Mouse (Mus musculus) kidney, adult 2 months (tissue): ENCODE data around the gene Aplnr. TPM values are rescaled to one million over a fixed set of nuclear protein-coding genes. Genes with fewer than 3 reads are reported as not detected.

Experiments used
- DNase-seq: peaks from one replicate; pipeline ENCODE4 v3.0.0; 2021
- H3K27ac ChIP-seq: fragments of 200-500 bp; 2 replicates; pipeline ENCODE4 v1.5.1; 2012; ENCODE audit warnings: low read depth, low read length, control low read depth, inconsistent platforms; ENCODE audit not compliant: insufficient read depth
- H3K27me3 ChIP-seq: fragments of 200-500 bp; replicated peaks from 2 replicates; pipeline ENCODE4 v1.6.1; 2012; ENCODE audit warnings: mild to moderate bottlenecking, moderate library complexity, low read length, inconsistent platforms; ENCODE audit not compliant: control insufficient read depth, insufficient read depth
- H3K36me3 ChIP-seq: fragments of 200-500 bp; 2 replicates; pipeline ENCODE4 v1.6.1; 2012; ENCODE audit warnings: mild to moderate bottlenecking, moderate library complexity, low read length, inconsistent platforms; ENCODE audit not compliant: control insufficient read depth, insufficient read depth
- H3K4me1 ChIP-seq: fragments of 200-500 bp; 2 replicates; pipeline ENCODE4 v1.6.1; 2011; ENCODE audit warnings: low read length; ENCODE audit not compliant: control insufficient read depth, insufficient read depth
- H3K4me3 ChIP-seq: fragments of 200-500 bp; 2 replicates; pipeline ENCODE4 v1.5.1; 2011; ENCODE audit warnings: mild to moderate bottlenecking, low read depth, low read length, control low read depth; ENCODE audit not compliant: insufficient read depth
- CTCF ChIP-seq: fragments of 200-500 bp; conservative IDR thresholded peaks from 2 replicates; pipeline ENCODE4 v1.5.1; 2011; ENCODE audit warnings: low read depth, mild to moderate bottlenecking, control low read depth, low read length, moderate library complexity, mixed read lengths; ENCODE audit not compliant: insufficient read depth, insufficient read length
- POLR2A ChIP-seq: fragments of 200-500 bp; IDR thresholded peaks from one replicate; pipeline ENCODE4 v1.6.1; 2011; ENCODE audit warnings: low read depth, low read length, control low read depth
- WGBS: fragments of 180-500 bp; shearing (Covaris S2); methylation state at CpG from one replicate; pipeline ENCODE4 v1.1.7; 2018; 5-methylcytosine and 5-hydroxymethylcytosine counted together
- polyA plus RNA-seq: library from polyadenylated mRNA; depleted of rRNA; stranded (reverse); fragments of >200 nt; gene quantifications from 2 replicates; pipeline ENCODE4 v1.2.3, GENCODE M21; 2012

The Aplnr gene
- polyA plus RNA-seq, 1 experiment: 16.6 TPM

DNA sequence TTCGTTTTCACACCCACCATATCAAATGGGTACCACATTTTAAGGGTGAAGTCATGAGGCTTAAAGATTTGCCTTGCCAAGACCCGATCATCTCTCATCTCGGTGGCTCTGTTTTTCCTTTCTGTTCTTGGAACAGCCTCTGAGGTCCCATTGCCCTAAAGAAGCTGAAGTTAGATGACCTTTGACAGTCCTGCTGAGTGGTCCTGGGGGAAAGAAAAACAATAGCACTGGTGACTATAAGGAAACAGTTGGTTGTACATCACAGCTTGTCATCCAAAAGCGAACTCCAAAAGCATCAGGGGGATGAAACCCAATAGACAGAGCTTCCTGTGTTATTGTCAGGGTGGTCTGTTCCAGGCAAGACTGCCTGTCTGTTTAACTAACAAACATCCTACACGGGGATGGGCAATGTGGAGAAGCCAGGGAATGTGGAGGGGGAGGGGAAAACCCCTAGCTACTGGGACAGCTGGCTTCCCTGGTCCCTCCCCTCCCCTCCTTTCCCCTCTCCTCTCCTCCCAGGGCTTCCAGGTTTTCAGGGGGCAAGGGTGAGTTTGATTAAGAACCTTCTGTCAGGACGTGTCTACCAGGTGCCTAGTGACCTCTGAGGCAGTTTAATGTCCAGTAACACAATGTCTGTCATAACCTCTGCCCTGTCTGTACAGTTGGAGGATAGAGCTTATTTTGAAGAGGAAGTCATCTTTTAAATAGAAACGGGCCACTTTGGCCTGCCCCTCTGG is 27.5 kb downstream of the Aplnr start:
- Histone ChIP-seq H3K27ac (peak overlapping the region; percentile 32; the same call in 1 of the 2 replicates), H3K4me3 (no peak overlapping the region), H3K36me3 (no peaks in the 10 kb centered on the region), H3K4me1 (no peaks in the 10 kb centered on the region), H3K27me3 (no peaks in the 10 kb centered on the region)
- 24% methylated on average over 7 of the region's 7 CpGs for WGBS
- TF ChIP-seq CTCF (no peak), POLR2A (no peak)
- peak; percentile 75 for DNase-seq

GRCm38 (mm10) chr2:85167624-85168023 is 31.6 kb downstream of the Aplnr start:
- no peak for DNase-seq
- WGBS: 28% methylated on average over 1 of the region's 1 CpGs
- no peak for TF ChIP-seq CTCF
- no peak for TF ChIP-seq POLR2A
- Histone ChIP-seq H3K27ac (no peak overlapping the region), H3K27me3 (no peaks in the 10 kb centered on the region), H3K4me3 (no peak overlapping the region), H3K36me3 (no peaks in the 10 kb centered on the region), H3K4me1 (no peaks in the 10 kb centered on the region)

GRCm38 (mm10) chr2:85168327-85168726 is 32.3 kb downstream of the Aplnr start:
- TF ChIP-seq CTCF: no peak
- no peak for TF ChIP-seq POLR2A
- H3K4me3 ChIP-seq: no peak overlapping the region
- WGBS: 82% methylated on average over 1 of the region's 1 CpGs
- H3K27me3 ChIP-seq: no peaks in the 10 kb centered on the region
- H3K4me1 ChIP-seq: no peaks in the 10 kb centered on the region
- no peaks in the 10 kb centered on the region for H3K36me3 ChIP-seq
- no peak for DNase-seq
- no peak overlapping the region for H3K27ac ChIP-seq

GRCm38 (mm10) chr2:85172071-85172762 is 36.2 kb downstream of the Aplnr start:
- 27% methylated on average over 3 of the region's 3 CpGs for WGBS
- Histone ChIP-seq H3K36me3 (no peaks in the 10 kb centered on the region), H3K4me1 (no peaks in the 10 kb centered on the region), H3K27me3 (no peaks in the 10 kb centered on the region), H3K4me3 (no peak overlapping the region), H3K27ac (no peak overlapping the region)
- no peak for DNase-seq
- TF ChIP-seq CTCF (no peak), POLR2A (no peak)

GRCm38 (mm10) chr2:85172763-85173103 is 36.7 kb downstream of the Aplnr start:
- no peaks in the 10 kb centered on the region for H3K4me1 ChIP-seq
- H3K27me3 ChIP-seq: no peaks in the 10 kb centered on the region
- 67% methylated on average over 2 of the region's 2 CpGs for WGBS
- no peak for DNase-seq
- no peak overlapping the region for H3K27ac ChIP-seq
- H3K4me3 ChIP-seq: no peak overlapping the region
- no peaks in the 10 kb centered on the region for H3K36me3 ChIP-seq
- TF ChIP-seq POLR2A (no peak), CTCF (no peak)

DNA sequence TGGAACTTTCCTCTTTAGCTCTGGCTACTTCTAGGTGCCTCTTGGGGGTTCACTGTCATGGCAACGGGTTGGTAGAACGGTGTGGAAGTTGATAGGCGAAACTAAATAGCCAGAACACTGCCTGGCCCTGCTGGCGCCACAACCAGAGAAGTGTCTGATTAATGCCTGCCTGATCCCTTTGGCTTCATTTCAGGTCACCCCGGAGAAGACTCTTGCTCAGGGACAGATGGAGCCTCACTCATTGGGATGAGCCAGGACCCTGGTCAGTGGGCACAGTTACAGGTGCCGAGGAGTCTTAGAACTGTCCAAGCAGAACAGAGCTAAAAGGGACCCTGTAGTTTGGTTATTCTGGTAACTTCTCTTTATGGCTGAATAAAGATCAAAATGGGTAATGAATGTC is 37.5 kb downstream of the Aplnr start:
- 44% methylated on average over 6 of the region's 6 CpGs for WGBS
- TF ChIP-seq CTCF: no peak
- no peak for TF ChIP-seq POLR2A
- Histone ChIP-seq H3K27ac (no peak overlapping the region), H3K36me3 (no peaks in the 10 kb centered on the region), H3K4me1 (no peaks in the 10 kb centered on the region), H3K4me3 (no peak overlapping the region), H3K27me3 (no peaks in the 10 kb centered on the region)
- no peak for DNase-seq

DNA sequence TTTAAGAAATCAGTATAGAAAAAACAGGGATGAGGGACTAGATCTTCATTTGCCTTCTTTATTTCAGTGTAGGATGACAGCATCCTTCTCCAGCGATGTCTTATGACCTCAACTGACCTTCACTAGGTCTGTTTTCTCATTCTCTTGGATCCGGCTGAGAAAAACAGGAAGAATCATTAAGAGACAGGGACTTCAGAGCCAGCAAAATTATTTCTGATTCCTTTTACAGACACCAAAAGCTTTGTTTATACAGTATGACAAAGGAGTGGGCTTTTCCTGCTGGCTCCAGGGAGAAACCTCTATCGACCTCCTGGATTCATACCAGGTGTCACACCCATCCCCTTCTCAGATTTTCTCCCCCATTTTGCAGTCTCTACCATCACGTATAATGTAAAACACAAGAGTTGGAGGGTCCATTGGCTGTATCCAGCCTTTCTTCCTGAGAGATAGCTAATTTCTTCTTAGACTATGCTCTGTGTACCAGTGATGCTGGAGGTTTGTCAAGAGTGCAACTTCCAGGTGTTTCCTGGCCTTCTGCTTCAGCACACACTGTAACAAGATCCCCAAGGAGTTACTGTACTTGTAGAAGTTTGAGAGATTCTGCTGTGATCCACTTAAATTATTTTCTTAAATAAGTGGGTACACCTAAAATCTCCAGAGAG is 42.2 kb downstream of the Aplnr start:
- TF ChIP-seq CTCF: no peak
- WGBS: 43% methylated on average over 4 of the region's 4 CpGs
- no peaks in the 10 kb centered on the region for H3K36me3 ChIP-seq

More for the DNA sequence above, 42.2 kb downstream of the Aplnr start:
- peak overlapping the region; percentile 45 for H3K27ac ChIP-seq
- DNase-seq: peak; percentile 23
- H3K4me3 ChIP-seq: no peak overlapping the region
- no peaks in the 10 kb centered on the region for H3K4me1 ChIP-seq
- no peaks in the 10 kb centered on the region for H3K27me3 ChIP-seq
